Mouse (Mus musculus) adrenal gland, adult (tissue): ENCODE results near the gene Rhobtb1.

Experiments used
- DNase-seq, 2 experiments: peaks; one replicate each; pipeline ENCODE4 v3.0.0; 2022 to 2023; ENCODE audit warnings: low spot score in 1 of 2; ENCODE audit not compliant: inconsistent age in 2 of 2

The Rhobtb1 gene

GRCm38 (mm10) chr10:69151045-69151444 lies at the start of gene Rhobtb1:
TSS of gene Rhobtb1 (plus strand) at chr10:69151434.
- DNase-seq, result no peak

DNA sequence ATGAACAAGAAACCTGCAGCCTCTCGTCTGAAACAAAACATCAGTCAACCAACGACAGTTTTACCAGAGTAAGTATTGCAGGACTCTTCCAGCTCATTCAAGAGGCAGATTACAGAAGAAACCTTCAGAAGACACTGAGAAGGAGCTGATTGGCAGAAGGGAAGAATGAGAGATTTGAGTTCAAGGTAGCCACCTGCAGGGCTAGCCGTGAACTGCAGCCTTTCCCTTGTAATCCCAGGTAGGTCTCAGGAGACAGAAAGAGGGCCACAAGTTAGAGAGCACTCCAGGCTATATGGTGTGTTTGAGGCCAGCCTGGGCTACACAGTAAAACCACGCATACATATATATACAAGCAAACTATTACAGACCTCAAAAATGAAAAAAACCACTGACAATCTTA lies 49.2 kb upstream of the Rhobtb1 start:
- peak; percentile 8 to 61 for DNase-seq

- DNase-seq, result no peak
Measured at GRCm38 (mm10) chr10:69104143-69104882, 46.9 kb upstream of the Rhobtb1 start.

GRCm38 (mm10) chr10:69104883-69105225 lies 46.4 kb upstream of the Rhobtb1 start:
- no peak for DNase-seq

DNA sequence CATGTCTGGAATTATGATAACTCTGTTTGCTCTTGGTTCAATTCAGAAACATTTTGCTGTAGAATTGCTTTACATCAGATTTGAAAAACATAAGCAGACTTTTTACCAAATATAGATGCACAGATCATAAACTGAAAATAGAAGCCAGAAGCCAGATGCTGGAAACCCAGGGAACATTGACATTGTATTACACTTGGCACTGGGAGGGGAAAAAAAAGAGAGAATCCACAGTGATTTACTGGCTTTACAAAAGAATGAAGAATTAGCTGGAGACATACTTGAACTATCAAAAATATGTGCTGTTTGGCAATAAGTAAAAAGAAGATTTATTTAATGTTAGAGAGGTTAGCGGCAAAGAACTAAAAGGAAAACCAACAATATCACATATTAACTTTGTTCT lies 44.4 kb upstream of the Rhobtb1 start:
- no peak for DNase-seq

GRCm38 (mm10) chr10:69107253-69107652 lies 44.0 kb upstream of the Rhobtb1 start:
- DNase-seq, result peak in 1 of 2 experiments; percentile 26

DNA sequence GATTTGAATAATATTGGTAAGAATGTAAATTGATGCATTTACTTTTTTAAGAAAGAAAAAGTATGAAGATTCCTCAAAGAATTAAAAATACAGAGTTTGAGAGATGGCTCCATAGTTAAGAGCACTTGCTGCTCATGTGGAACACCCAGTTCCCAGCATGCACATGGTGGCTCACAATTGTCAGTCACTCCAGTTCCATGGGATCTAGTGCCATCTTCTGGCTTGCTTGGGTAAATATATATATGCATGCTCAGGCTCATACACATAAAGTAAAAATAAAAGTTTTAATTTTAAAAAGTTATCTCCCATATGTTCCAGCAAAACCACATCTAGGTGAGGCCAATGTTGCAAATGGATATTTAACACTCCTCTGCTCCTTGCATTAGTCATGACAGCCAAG lies 36.9 kb upstream of the Rhobtb1 start:
- DNase-seq, result peak in 1 of 2 experiments; percentile 31

- no peak for DNase-seq
Measured at GRCm38 (mm10) chr10:69117996-69118395, 33.2 kb upstream of the Rhobtb1 start.

DNA sequence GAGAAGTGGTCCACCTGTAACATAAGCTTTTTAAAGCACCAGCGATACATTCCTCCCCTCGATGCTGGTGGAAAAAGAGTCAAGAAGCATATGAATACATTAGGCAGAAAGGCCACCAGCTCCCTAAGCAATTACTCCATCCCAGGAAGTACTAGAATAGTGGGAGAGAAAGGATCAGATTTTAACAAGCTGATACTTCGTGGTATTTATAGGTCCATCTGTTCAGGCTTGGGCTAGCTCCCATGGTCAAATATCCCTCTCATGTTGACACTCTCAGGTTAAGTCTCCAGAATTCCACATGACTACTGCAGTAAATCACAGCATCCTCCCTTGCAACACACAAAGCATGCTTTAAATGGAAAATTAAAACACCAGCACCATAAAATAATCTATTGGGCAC lies 32.3 kb upstream of the Rhobtb1 start:
- no peak for DNase-seq

DNA sequence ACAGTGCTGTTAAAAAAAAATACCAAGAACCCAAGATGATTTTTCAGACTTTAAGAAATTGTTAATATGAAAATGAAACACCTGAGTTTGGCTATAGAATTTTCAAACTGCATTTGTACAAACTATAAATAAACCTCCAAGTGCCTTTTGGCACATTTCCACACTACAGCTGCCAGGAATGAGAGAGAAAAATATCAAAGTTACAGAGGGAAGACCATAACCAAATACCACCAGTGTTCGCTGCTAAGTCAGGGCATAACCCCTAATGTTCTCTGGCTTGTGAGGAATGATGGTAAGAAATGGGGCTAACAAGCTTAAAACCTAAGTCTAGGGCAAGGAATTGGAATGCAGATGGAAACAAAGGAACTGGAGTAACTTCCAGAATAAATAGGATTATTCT lies 31.8 kb upstream of the Rhobtb1 start:
- no peak for DNase-seq

DNA sequence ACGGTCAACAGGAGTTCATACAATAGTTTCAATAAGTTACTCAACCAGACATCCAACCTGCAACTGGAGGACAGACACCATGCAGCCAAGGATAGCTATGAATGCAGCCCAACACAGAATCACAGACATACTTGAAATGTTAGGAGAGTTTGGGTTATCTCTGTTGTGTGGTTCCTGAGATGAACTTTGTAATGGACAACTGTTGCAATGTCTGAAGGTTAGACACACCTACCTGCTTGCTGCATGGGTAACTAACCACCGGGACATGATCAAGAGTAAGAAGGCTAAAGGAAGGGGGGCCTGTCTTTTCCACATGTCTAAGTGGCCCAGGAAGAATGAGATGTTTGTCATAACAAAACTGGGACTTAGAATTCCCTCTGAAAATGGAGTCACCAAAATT lies 24.7 kb upstream of the Rhobtb1 start:
- no peak for DNase-seq

GRCm38 (mm10) chr10:69128531-69128930 lies 22.7 kb upstream of the Rhobtb1 start:
- DNase-seq, result no peak

- DNase-seq, result no peak
Measured at GRCm38 (mm10) chr10:69130613-69131012, 20.6 kb upstream of the Rhobtb1 start.

DNA sequence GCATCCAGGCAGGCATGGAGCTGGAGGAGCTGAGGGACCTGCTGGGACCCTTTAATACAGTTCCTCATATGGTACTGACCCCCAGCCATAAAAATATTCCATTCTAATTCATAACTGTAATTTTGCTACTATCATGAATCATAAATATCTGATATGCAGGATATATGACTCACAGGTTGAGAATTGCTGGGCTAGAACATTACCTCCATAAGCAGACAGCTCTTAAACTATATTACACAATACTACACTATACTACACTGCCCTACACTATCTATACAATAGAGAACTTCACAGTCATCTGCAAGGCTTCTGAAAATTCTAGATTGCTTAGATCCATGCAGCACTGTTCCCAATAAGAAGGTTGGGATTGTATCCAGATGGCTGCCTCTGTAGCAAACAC lies 16.9 kb upstream of the Rhobtb1 start:
- no peak for DNase-seq

DNA sequence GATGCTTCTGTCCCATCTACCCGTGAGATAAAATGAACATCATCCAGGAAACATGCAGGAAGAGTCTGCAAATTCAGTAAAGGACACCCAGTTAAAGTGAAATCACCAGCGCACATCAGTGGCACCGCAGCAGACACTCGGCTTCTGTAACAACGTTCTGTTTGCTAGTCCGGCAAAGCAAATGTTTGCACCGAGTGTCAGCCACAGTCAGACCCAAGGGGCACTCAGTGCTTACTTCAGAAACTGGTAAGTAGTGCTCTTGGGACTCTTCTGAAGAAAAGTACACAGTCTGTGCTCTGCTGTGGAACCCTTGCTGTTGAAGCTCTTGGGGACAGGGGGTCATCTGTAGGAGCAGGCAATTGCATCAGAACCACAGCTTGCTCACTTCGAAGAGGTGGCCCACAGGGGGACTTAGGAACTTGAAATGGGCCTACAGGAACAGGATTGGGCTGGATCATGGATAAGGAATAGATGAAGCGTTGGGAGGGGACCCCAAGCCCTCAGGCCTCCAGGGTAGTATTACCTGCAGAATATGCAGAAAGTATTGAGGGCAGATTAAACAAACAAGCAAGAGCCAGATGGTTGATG lies 14.9 kb upstream of the Rhobtb1 start:
- no peak for DNase-seq

DNA sequence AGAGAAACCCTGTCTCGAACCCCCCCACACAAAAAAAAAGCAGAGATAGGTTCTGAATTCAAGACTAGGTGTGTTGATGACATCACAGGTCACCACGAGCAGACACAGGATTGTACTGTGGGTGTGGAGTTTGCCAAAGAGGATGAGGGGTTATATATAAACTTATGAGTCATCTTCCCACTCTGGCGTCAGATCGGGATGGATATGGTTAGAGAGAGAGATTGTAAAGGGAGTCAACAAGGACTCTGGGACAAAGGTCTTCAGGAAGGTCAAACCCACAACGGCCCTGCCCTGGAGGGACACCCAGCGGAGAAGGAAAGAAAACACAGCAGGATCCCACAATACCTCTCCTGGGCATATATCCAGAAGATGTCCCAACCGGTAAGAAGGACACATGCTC lies 2.0 kb upstream of the Rhobtb1 start:
- no peak for DNase-seq

DNA sequence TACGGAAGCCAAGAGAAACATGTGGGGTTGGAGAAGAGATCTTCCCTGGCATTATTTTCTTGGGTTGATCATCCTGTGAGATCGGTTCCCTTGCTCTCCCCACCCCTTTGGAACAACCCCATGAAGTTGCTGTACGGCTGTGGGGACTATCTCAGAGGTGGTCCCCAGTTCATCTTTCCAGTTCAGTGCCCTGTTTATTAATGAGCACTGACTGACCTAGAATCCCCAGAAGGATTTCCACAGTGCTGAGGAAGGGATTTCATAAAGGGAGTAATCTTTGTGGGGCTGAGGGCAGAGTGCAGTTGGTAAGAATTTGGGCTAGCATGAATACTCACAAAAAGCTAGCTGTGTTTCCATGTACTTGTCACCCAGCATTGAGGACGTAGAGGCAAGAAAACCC lies 1.7 kb downstream of the Rhobtb1 start:
- no peak for DNase-seq

GRCm38 (mm10) chr10:69155428-69156175 lies 4.4 kb downstream of the Rhobtb1 start:
- no peak for DNase-seq

DNA sequence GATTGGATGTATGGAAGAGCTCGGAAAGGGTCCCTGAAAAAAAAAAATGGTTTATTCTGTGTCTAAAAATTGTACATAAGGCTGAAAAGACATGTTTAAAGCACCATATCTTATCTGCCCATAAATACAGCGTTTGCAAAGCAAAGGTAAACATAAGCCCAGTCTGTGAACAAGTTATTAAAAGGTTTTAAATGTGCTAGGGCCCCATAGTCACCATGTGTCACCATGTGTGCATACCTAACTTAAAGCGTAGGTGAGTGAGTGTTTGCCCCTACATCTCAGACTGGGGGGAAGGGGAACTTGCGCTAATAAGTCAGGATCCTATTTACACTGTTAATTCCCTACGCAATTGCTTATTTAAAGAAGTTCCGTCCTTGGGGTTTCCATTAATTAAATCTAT lies 5.2 kb downstream of the Rhobtb1 start:
- no peak for DNase-seq

DNA sequence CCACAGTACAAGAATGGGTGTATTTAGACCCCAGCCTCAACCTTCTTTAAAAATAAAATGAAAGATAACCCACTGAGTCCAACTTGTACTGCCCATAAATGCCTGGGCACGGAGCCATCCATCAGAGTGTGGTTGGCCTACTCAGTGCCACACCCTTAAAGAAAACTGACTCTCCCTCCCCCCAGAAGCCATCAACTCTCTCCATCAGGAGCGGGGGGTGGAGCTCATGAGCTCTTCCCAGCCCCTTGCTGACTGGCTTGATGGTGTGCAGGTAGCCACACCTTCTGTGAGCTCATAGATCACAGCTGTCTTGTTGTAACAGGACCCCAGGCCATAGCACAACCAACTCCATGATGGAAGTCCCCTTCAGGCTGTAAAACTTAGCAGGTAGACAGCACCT lies 6.2 kb downstream of the Rhobtb1 start:
- no peak for DNase-seq

- DNase-seq, result no peak
Measured at GRCm38 (mm10) chr10:69160877-69161276, 9.6 kb downstream of the Rhobtb1 start.

DNA sequence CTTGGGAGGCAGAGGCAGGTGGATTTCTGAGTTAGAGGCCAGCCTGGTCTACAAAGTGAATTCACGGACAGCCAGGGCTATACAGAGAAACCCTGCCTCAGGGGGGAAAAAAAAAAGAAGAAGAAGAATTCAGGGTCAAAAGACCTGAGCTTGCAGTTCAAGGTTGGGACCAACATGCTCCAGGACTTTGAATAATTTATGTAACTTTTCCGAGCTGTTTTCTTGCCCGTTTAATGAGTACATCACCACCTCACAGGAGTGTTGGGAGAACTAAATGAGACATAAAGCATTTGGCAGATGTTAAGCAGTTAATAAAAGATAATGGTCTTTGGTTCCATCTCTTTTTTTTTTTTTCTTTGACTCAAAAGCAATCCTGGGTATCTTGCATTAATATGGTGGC lies 10.3 kb downstream of the Rhobtb1 start:
- no peak for DNase-seq
